Mouse (Mus musculus) thymus, adult 2 months (tissue): ENCODE measurements around the gene Emx2. TPM values are rescaled to one million over a fixed set of nuclear protein-coding genes. Genes with fewer than 3 reads are reported as not detected.

Experiments used
- DNase-seq: peaks from one replicate; pipeline ENCODE4 v3.0.0; 2021
- H3K27ac ChIP-seq: fragments of 200-500 bp; 2 replicates; pipeline ENCODE4 v1.5.1; 2012; ENCODE audit warnings: low read length, control low read depth; ENCODE audit not compliant: control insufficient read depth, insufficient read depth
- H3K27me3 ChIP-seq: fragments of 200-500 bp; 2 replicates; pipeline ENCODE4 v1.6.1; 2012; ENCODE audit warnings: mild to moderate bottlenecking, low read length, moderate library complexity, mixed read lengths; ENCODE audit not compliant: control insufficient read depth, insufficient read depth
- H3K36me3 ChIP-seq: fragments of 200-500 bp; 2 replicates; pipeline ENCODE4 v1.6.1; 2012; ENCODE audit warnings: mild to moderate bottlenecking, low read length, moderate library complexity; ENCODE audit not compliant: control insufficient read depth, insufficient read depth
- H3K4me1 ChIP-seq: fragments of 200-500 bp; replicated peaks from 2 replicates; pipeline ENCODE4 v1.6.1; 2012; ENCODE audit warnings: low read length; ENCODE audit not compliant: control insufficient read depth, insufficient read depth
- H3K4me3 ChIP-seq: fragments of 200-500 bp; 2 replicates; pipeline ENCODE4 v1.5.1; 2012; ENCODE audit warnings: mild to moderate bottlenecking, low read length, control low read depth, moderate library complexity; ENCODE audit not compliant: control insufficient read depth, insufficient read depth
- CTCF ChIP-seq: fragments of 200-500 bp; IDR thresholded peaks from 2 replicates; pipeline ENCODE4 v1.5.1; 2012; ENCODE audit warnings: mild to moderate bottlenecking, control low read depth, low read length, moderate library complexity, borderline replicate concordance; ENCODE audit not compliant: control insufficient read depth, poor library complexity, insufficient read depth; ENCODE audit errors: extremely low read depth
- POLR2A ChIP-seq: fragments of 200-500 bp; IDR thresholded peaks from 2 replicates; pipeline ENCODE4 v1.6.1; 2012; ENCODE audit warnings: mild to moderate bottlenecking, low read length, control low read depth, moderate library complexity; ENCODE audit not compliant: control insufficient read depth, poor library complexity, insufficient read depth; ENCODE audit errors: extremely low read depth
- WGBS: fragments of 180-500 bp; shearing (Covaris S2); methylation state at CpG from one replicate; pipeline ENCODE4 v1.1.7; 2018; 5-methylcytosine and 5-hydroxymethylcytosine counted together
- polyA plus RNA-seq: library from polyadenylated mRNA; depleted of rRNA; stranded (reverse); fragments of >200 nt; gene quantifications from 2 replicates; pipeline ENCODE4 v1.2.3, GENCODE M21; 2012

The Emx2 gene
- polyA plus RNA-seq, 1 experiment = not detected

- WGBS = 8% methylated on average over 23 of the region's 23 CpGs
- Histone ChIP-seq H3K4me1 (no peaks in the 10 kb centered on the region), H3K36me3 (no peaks in the 10 kb centered on the region), H3K27ac (no peak overlapping the region), H3K4me3 (no peak overlapping the region), H3K27me3 (peaks cover 17% of the 10 kb centered on the region)
- TF ChIP-seq CTCF = no peak
- no peak for TF ChIP-seq POLR2A
- no peak for DNase-seq
These were observed 9.4 kb downstream of the Emx2 start for GRCm38 (mm10) chr19:59467413-59468064.

GRCm38 (mm10) chr19:59468065-59468810 lies 10.1 kb downstream of the Emx2 start:
- 10% methylated on average over 27 of the region's 27 CpGs for WGBS
- DNase-seq = no peak
- TF ChIP-seq POLR2A (no peak), CTCF (no peak)
- no peaks in the 10 kb centered on the region for H3K4me1 ChIP-seq
- H3K4me3 ChIP-seq = no peak overlapping the region
- peaks cover 15% of the 10 kb centered on the region for H3K27me3 ChIP-seq
- no peak overlapping the region for H3K27ac ChIP-seq
- H3K36me3 ChIP-seq = no peaks in the 10 kb centered on the region

GRCm38 (mm10) chr19:59469035-59469949 lies 11.1 kb downstream of the Emx2 start:
- Histone ChIP-seq H3K27ac (no peak overlapping the region), H3K36me3 (no peaks in the 10 kb centered on the region), H3K27me3 (peaks cover 15% of the 10 kb centered on the region), H3K4me1 (no peaks in the 10 kb centered on the region), H3K4me3 (no peak overlapping the region)
- TF ChIP-seq CTCF = no peak
- no peak for TF ChIP-seq POLR2A
- DNase-seq = peak; percentile 31
- WGBS = 3% methylated on average over 35 of the region's 35 CpGs

- Histone ChIP-seq H3K4me3 (no peak overlapping the region), H3K27me3 (peaks cover 13% of the 10 kb centered on the region), H3K36me3 (no peaks in the 10 kb centered on the region), H3K4me1 (no peaks in the 10 kb centered on the region), H3K27ac (no peak overlapping the region)
- 23% methylated on average over 11 of the region's 11 CpGs for WGBS
- no peak for DNase-seq
- TF ChIP-seq POLR2A (no peak), CTCF (no peak)
These were observed 12.0 kb downstream of the Emx2 start for GRCm38 (mm10) chr19:59470074-59470630.

- DNase-seq = no peak
- Histone ChIP-seq H3K27me3 (peaks cover 13% of the 10 kb centered on the region), H3K4me1 (no peaks in the 10 kb centered on the region), H3K27ac (no peak overlapping the region), H3K4me3 (no peak overlapping the region), H3K36me3 (no peaks in the 10 kb centered on the region)
- TF ChIP-seq CTCF = no peak
- WGBS = 5% methylated on average over 13 of the region's 13 CpGs
These were observed 12.7 kb downstream of the Emx2 start for GRCm38 (mm10) chr19:59470913-59471312.

- no peak overlapping the region for H3K4me3 ChIP-seq
- no peaks in the 10 kb centered on the region for H3K4me1 ChIP-seq
- no peak overlapping the region for H3K27ac ChIP-seq
- 80% methylated on average over 2 of the region's 2 CpGs for WGBS
- H3K36me3 ChIP-seq = no peaks in the 10 kb centered on the region
- DNase-seq = no peak
- no peak for TF ChIP-seq CTCF
- TF ChIP-seq POLR2A = no peak
- peaks cover 11% of the 10 kb centered on the region for H3K27me3 ChIP-seq
These were observed 14.7 kb downstream of the Emx2 start for GRCm38 (mm10) chr19:59472844-59473243.
